ENCODE assay signal across 9 mouse cellular contexts in the genomic region with DNA sequence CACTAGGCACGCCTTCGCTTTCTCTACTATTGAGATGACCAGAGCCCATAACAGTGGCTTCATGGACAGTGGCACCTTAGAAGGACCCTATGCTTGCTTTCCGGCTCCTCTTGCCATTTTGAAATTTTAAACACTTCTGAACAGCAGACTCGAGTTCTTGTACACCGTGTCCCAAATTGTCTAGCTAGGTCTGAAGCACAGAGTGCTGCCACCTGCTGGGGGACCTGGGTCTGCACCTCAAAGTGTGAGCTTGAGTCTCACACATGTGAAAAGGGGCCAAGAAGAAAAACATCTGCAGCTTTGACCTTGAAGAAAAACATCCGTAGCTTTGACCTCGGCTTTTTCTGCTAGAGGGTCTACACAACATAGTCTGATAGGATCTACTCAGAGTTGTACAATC. TPM values are rescaled to one million over a fixed set of nuclear protein-coding genes. Genes with fewer than 3 reads are reported as not detected.
A peak's percentile ranks its signal among the peaks of the same experiment; 100 is the strongest.
DNase-seq lines count a peak whose midpoint lies in the region; ATAC-seq and TF ChIP-seq lines count a peak whose summit lies in the region.
"Had no signal": no experiment of that assay in that cellular context is flagged by ENCODE, and none has a peak within 500 bp of the region (broad histone marks: within the 10 kb centered on the region; RNA-seq: fewer than 3 reads in every experiment).

No protein-coding gene starts in this region.

- H3K36me3 ChIP-seq in hindbrain, embryonic 14.5 days (replicated peaks; ENCODE audit: control insufficient read depth, insufficient read depth) = peaks cover 30% of the 10 kb centered on the region
- H3K36me3 ChIP-seq in hindbrain, embryonic 13.5 days = peaks cover 30% of the 10 kb centered on the region
- peaks cover 3 to 30% of the 10 kb centered on the region in 2 experiments for H3K36me3 ChIP-seq in CH12.LX (replicated peaks in 1 of 2; ENCODE audit: control insufficient read depth in 1 of 2, insufficient read depth in 1 of 2, low read length in 1 of 2)
- peaks cover 33% of the 10 kb centered on the region for H3K36me3 ChIP-seq in forebrain, postnatal 0 days (ENCODE audit: insufficient read depth)
- peaks cover 19% of the 10 kb centered on the region for H3K36me3 ChIP-seq in stomach, postnatal 0 days (ENCODE audit: control insufficient read depth, insufficient read depth, low read length)

- no peak for TF ChIP-seq EP300 in CH12.LX (IDR thresholded peaks at IDR 0.05; ENCODE audit: low read length)
- TF ChIP-seq EP300 in stomach, postnatal 0 days (optimal IDR thresholded peaks at IDR 0.05) = no peak

- no peak overlapping the region for H3K4me3 ChIP-seq in hindbrain, embryonic 14.5 days (replicated peaks; ENCODE audit: low read length)
- no peak overlapping the region for H3K4me3 ChIP-seq in hindbrain, embryonic 13.5 days
- H3K4me3 ChIP-seq in CH12.LX (replicated peaks in 1 of 3; ENCODE audit: low read depth in 2 of 3, low read length in 2 of 3, poor library complexity in 1 of 3) = no peak overlapping the region
- H3K4me3 ChIP-seq in forebrain, postnatal 0 days (ENCODE audit: low read depth, low read length) = no peak overlapping the region
- H3K4me3 ChIP-seq in stomach, postnatal 0 days (ENCODE audit: low read depth, low read length) = no peak overlapping the region
- H3K4me3 ChIP-seq: limb, embryonic 12.5 days had no signal

- ATAC-seq in hindbrain, embryonic 14.5 days (ENCODE audit: low FRiP score) = no peak
- ATAC-seq in hindbrain, embryonic 13.5 days (ENCODE audit: low FRiP score) = no peak
- peak; percentile 38; the same call in 1 of the 2 replicates for ATAC-seq in forebrain, postnatal 0 days
- no peak for ATAC-seq in stomach, postnatal 0 days (ENCODE audit: low FRiP score, low TSS enrichment)

- H3K9me3 ChIP-seq in hindbrain, embryonic 14.5 days (ENCODE audit: control insufficient read depth, low read length) = no peaks in the 10 kb centered on the region
- no peaks in the 10 kb centered on the region for H3K9me3 ChIP-seq in hindbrain, embryonic 13.5 days
- no peaks in the 10 kb centered on the region for H3K9me3 ChIP-seq in CH12.LX (replicated peaks; ENCODE audit: low read length)
- no peaks in the 10 kb centered on the region for H3K9me3 ChIP-seq in forebrain, postnatal 0 days (ENCODE audit: low read length)
- H3K9me3 ChIP-seq in stomach, postnatal 0 days (ENCODE audit: control insufficient read depth, low read length) = no peaks in the 10 kb centered on the region
- H3K9me3 ChIP-seq: limb, embryonic 12.5 days had no signal

- H3K27me3 ChIP-seq in hindbrain, embryonic 14.5 days (ENCODE audit: control insufficient read depth, insufficient read depth, low read length) = no peaks in the 10 kb centered on the region
- 0 out of 2 replicates have a peak, but pooled peaks cover 3% of the 10 kb centered on the region for H3K27me3 ChIP-seq in hindbrain, embryonic 13.5 days
- peaks cover 5% of the 10 kb centered on the region for H3K27me3 ChIP-seq in CH12.LX (replicated peaks)
- H3K27me3 ChIP-seq in forebrain, postnatal 0 days (ENCODE audit: insufficient read depth, low read length) = no peaks in the 10 kb centered on the region
- no peaks in the 10 kb centered on the region for H3K27me3 ChIP-seq in stomach, postnatal 0 days (ENCODE audit: control insufficient read depth, insufficient read depth, low read length)

- no peak overlapping the region for H3K9ac ChIP-seq in hindbrain, embryonic 14.5 days
- no peak overlapping the region; the same call in 1 of the 2 replicates for H3K9ac ChIP-seq in hindbrain, embryonic 13.5 days
- no peak overlapping the region for H3K9ac ChIP-seq in CH12.LX (ENCODE audit: insufficient read depth, low read depth)
- no peak overlapping the region for H3K9ac ChIP-seq in forebrain, postnatal 0 days
- H3K9ac ChIP-seq in stomach, postnatal 0 days (ENCODE audit: low read length) = no peak overlapping the region
- H3K9ac ChIP-seq: limb, embryonic 12.5 days had no signal

- TF ChIP-seq RAD21 in CH12.LX (IDR thresholded peaks at IDR 0.05; ENCODE audit: low read depth, low read length) = peak; percentile 44

- H3K79me2 ChIP-seq in CH12.LX (replicated peaks; ENCODE audit: control insufficient read depth, extremely low read depth, insufficient read depth, poor library complexity, severe bottlenecking) = no peaks in the 10 kb centered on the region

- H3K4me2 ChIP-seq in hindbrain, embryonic 14.5 days (replicated peaks) = no peak overlapping the region
- H3K4me2 ChIP-seq in hindbrain, embryonic 13.5 days = no peak overlapping the region
- H3K4me2 ChIP-seq in CH12.LX (ENCODE audit: insufficient read depth, low read depth, poor library complexity, severe bottlenecking) = no peak overlapping the region
- no peak overlapping the region for H3K4me2 ChIP-seq in forebrain, postnatal 0 days (ENCODE audit: low read depth)
- no peak overlapping the region for H3K4me2 ChIP-seq in stomach, postnatal 0 days (replicated peaks; ENCODE audit: low read depth)
- H3K4me2 ChIP-seq: limb, embryonic 12.5 days had no signal

- DNase-seq in hindbrain, embryonic 14.5 days (ENCODE audit: low spot score) = peak; percentile 77
- DNase-seq in CH12.LX (ENCODE audit: extremely low read depth) = peak; percentile 73
- peak; percentile 49 for DNase-seq in c-Kit-negative CD71-positive TER-119-positive erythroid progenitor cells, embryonic 14.5 days (ENCODE audit: low read depth, low spot score)
- peak; percentile 74 for DNase-seq in forebrain, postnatal 0 days
- DNase-seq in layer of hippocampus, adult 9-10 months (ENCODE audit: low spot score) = peak; percentile 43
- peak; percentile 64 to 77 for DNase-seq in lung, postnatal 4 days
- peak; percentile 75 for DNase-seq in stomach, postnatal 0 days (ENCODE audit: low spot score)

- dilution Hi-C loops in CH12.LX (cut with MboI; ENCODE audit: extremely low pct_ligation_motif_present, extremely low pct_unique_long_range_greater_than_20kb, low sequenced_read_pairs) = no loop called here

- TF ChIP-seq POLR2A in CH12.LX (IDR thresholded peaks at IDR 0.05; ENCODE audit: low read depth, low read length) = no peak

- H3K4me1 ChIP-seq in hindbrain, embryonic 14.5 days (replicated peaks; ENCODE audit: control insufficient read depth, insufficient read depth, low read length) = no peaks in the 10 kb centered on the region
- H3K4me1 ChIP-seq in hindbrain, embryonic 13.5 days (replicated peaks) = peaks cover 8% of the 10 kb centered on the region
- 0 out of 4 replicates have a peak, but pooled peaks cover 0 to 3% of the 10 kb centered on the region in 2 experiments for H3K4me1 ChIP-seq in CH12.LX (ENCODE audit: control insufficient read depth in 1 of 2, insufficient read depth in 2 of 2)
- no peaks in the 10 kb centered on the region for H3K4me1 ChIP-seq in forebrain, postnatal 0 days (ENCODE audit: insufficient read depth)
- H3K4me1 ChIP-seq in stomach, postnatal 0 days (replicated peaks; ENCODE audit: control insufficient read depth, insufficient read depth) = no peaks in the 10 kb centered on the region

- WGBS in hindbrain, embryonic 14.5 days = 67% methylated on average over 7 of the region's 7 CpGs
- 61% methylated on average over 7 of the region's 7 CpGs for whole genome bisulfite sequencing in hindbrain, embryonic 13.5 days
- WGBS in forebrain, postnatal 0 days = 60% methylated on average over 7 of the region's 7 CpGs
- 42% methylated on average over 7 of the region's 7 CpGs for WGBS in stomach, postnatal 0 days

- no peak overlapping the region for H3K27ac ChIP-seq in hindbrain, embryonic 14.5 days
- no peak overlapping the region for H3K27ac ChIP-seq in hindbrain, embryonic 13.5 days
- no peak overlapping the region for H3K27ac ChIP-seq in CH12.LX (ENCODE audit: insufficient read depth, low read depth)
- no peak overlapping the region for H3K27ac ChIP-seq in forebrain, postnatal 0 days (ENCODE audit: low read depth, low read length)
- no peak overlapping the region for H3K27ac ChIP-seq in stomach, postnatal 0 days (replicated peaks)
- H3K27ac ChIP-seq: limb, embryonic 12.5 days had no signal

- in situ Hi-C loops in CH12.LX (cut with MboI; ENCODE audit: low pct_ligation_motif_present, low pct_unique_long_range_greater_than_20kb, low sequenced_read_pairs) = no loop called here

- peak; percentile 53 to 86 for TF ChIP-seq CTCF in CH12.LX (conservative IDR thresholded peaks at IDR 0.05 in 1 of 2, IDR thresholded peaks at IDR 0.05 in 1 of 2; ENCODE audit: low read depth in 2 of 2, low read length in 2 of 2)
- peak; percentile 84 for TF ChIP-seq CTCF in forebrain, postnatal 0 days (IDR thresholded peaks at IDR 0.05; ENCODE audit: low read depth)
- peak; percentile 89 for TF ChIP-seq CTCF in stomach, postnatal 0 days (IDR thresholded peaks at IDR 0.05; ENCODE audit: low read depth)

TF ChIP-seq in CH12.LX, 34 proteins besides CTCF, POLR2A, EP300 and RAD21:
- TF ChIP-seq E2F4 (IDR thresholded peaks at IDR 0.05; ENCODE audit: insufficient replicate concordance, low read depth, low read length) = no peak
- TF ChIP-seq SMC3 (IDR thresholded peaks at IDR 0.05; ENCODE audit: low read depth, low read length) = peak; percentile 78

RNA-seq across cellular contexts. Expression of gene Tsku, which starts 13.1 kb away (rescaled TPM):
- 9.5 and 11.7 TPM in 2 replicates for polyA plus RNA-seq in hindbrain, embryonic 14.5 days (2014; fragmentation: Nextera tagmentation; extraction: Ambion mirVana)
- 9.1 and 10.3 TPM in 2 replicates for polyA plus RNA-seq in hindbrain, embryonic 13.5 days (2015; fragmentation: Nextera tagmentation; extraction: Ambion mirVana)
- total RNA-seq in CH12.LX (2012; rRNA removed) (2.1 and 3.9 TPM in 2 replicates), CH12.LX (2014; rRNA removed) (1.1 and 1.4 TPM in 2 replicates)
- 3.0 and 3.9 TPM in 2 replicates for polyA plus RNA-seq in CH12.LX (2012; ENCODE audit: insufficient read length, low read depth)
- total RNA-seq in forebrain, postnatal 0 days (2014; rRNA removed) = 20.2 and 24.8 TPM in 2 replicates
- 5.4 and 6.2 TPM in 2 replicates for polyA plus RNA-seq in forebrain, postnatal 0 days (2015; fragmentation: Nextera tagmentation; extraction: Ambion mirVana)
- 29.9 and 34.0 TPM in 2 replicates for polyA plus RNA-seq in stomach, postnatal 0 days (2015; fragmentation: Nextera tagmentation; extraction: Ambion mirVana)

RNA-seq across cellular contexts. Expression of gene Acer3, which starts 27.0 kb away (rescaled TPM):
- 27.1 and 27.4 TPM in 2 replicates for polyA plus RNA-seq in hindbrain, embryonic 14.5 days (2014; fragmentation: Nextera tagmentation; extraction: Ambion mirVana)
- 16.6 and 18.3 TPM in 2 replicates for polyA plus RNA-seq in hindbrain, embryonic 13.5 days (2015; fragmentation: Nextera tagmentation; extraction: Ambion mirVana)
- total RNA-seq in CH12.LX (2012; rRNA removed) (14.4 TPM in 2 replicates), CH12.LX (2014; rRNA removed) (16.6 and 16.8 TPM in 2 replicates)
- polyA plus RNA-seq in CH12.LX (2012; ENCODE audit: insufficient read length, low read depth) = 10.7 and 11.5 TPM in 2 replicates
- 12.1 TPM in 2 replicates for total RNA-seq in forebrain, postnatal 0 days (2014; rRNA removed)
- polyA plus RNA-seq in forebrain, postnatal 0 days (2015; fragmentation: Nextera tagmentation; extraction: Ambion mirVana) = 7.9 and 14.1 TPM in 2 replicates
- 37.7 and 39.3 TPM in 2 replicates for polyA plus RNA-seq in stomach, postnatal 0 days (2015; fragmentation: Nextera tagmentation; extraction: Ambion mirVana)
